Mouse (Mus musculus): ENCODE data around the gene Zpld1. TPM values are rescaled to one million over a fixed set of nuclear protein-coding genes. Genes with fewer than 3 reads are reported as not detected.

Zpld1 gene
- 0.25 and 0.37 TPM in 2 replicates for polyA plus RNA-seq (2015; fragmentation: Nextera tagmentation; extraction: Ambion mirVana)

- Histone ChIP-seq H3K4me2 (replicated peaks) (no peak within 1 kb of the TSS), H3K27ac (replicated peaks) (no peak within 1 kb of the TSS), H3K36me3 (no peaks in the 10 kb centered on the region), H3K4me1 (no peaks in the 10 kb centered on the region), H3K9ac (no peak within 1 kb of the TSS), H3K27me3 (no peaks in the 10 kb centered on the region), H3K4me3 (replicated peaks) (no peak within 1 kb of the TSS), H3K9me3 (replicated peaks) (no peaks in the 10 kb centered on the region)
- WGBS, result 96% methylated on average over 2 of the region's 2 CpGs
- ATAC-seq (ENCODE audit: insufficient number of reproducible peaks, low FRiP score, low TSS enrichment, low read depth), result no peak
Observed at GRCm38 (mm10) chr16:55297886-55298285, at the start of gene Zpld1. Gene Zpld1, minus strand, starts transcription at chr16:55297986.

- WGBS, result 75% methylated on average over 3 of the region's 3 CpGs
- no peaks in the 10 kb centered on the region for H3K27me3 ChIP-seq
Observed at GRCm38 (mm10) chr16:55345644-55346043, 47.9 kb upstream of the Zpld1 start.

GRCm38 (mm10) chr16:55321542-55322514 lies 24.0 kb upstream of the Zpld1 start:
- ATAC-seq (ENCODE audit: insufficient number of reproducible peaks, low FRiP score, low TSS enrichment, low read depth), result 0 out of 2 replicates have a peak, but pooled peaks have one; percentile 54
- Histone ChIP-seq H3K4me1 (no peaks in the 10 kb centered on the region), H3K9ac (no peak overlapping the region), H3K9me3 (replicated peaks) (no peaks in the 10 kb centered on the region), H3K27me3 (no peaks in the 10 kb centered on the region), H3K4me3 (replicated peaks) (no peak overlapping the region), H3K4me2 (replicated peaks) (no peak overlapping the region), H3K36me3 (no peaks in the 10 kb centered on the region), H3K27ac (replicated peaks) (no peak overlapping the region)
- 60% methylated on average over 8 of the region's 8 CpGs for WGBS

More at GRCm38 (mm10) chr16:55345644-55346043, 47.9 kb upstream of the Zpld1 start:
- Histone ChIP-seq H3K4me3 (replicated peaks) (no peak overlapping the region), H3K9me3 (replicated peaks) (no peaks in the 10 kb centered on the region), H3K4me2 (replicated peaks) (no peak overlapping the region), H3K27ac (replicated peaks) (no peak overlapping the region), H3K36me3 (no peaks in the 10 kb centered on the region), H3K9ac (no peak overlapping the region), H3K4me1 (no peaks in the 10 kb centered on the region)
- no peak for ATAC-seq (ENCODE audit: insufficient number of reproducible peaks, low FRiP score, low TSS enrichment, low read depth)

GRCm38 (mm10) chr16:55316996-55317395 lies 19.2 kb upstream of the Zpld1 start:
- no peaks in the 10 kb centered on the region for H3K9me3 ChIP-seq (replicated peaks)
- no peak overlapping the region for H3K4me3 ChIP-seq (replicated peaks)
- no peak overlapping the region for H3K9ac ChIP-seq
- no peak overlapping the region for H3K27ac ChIP-seq (replicated peaks)
- H3K4me2 ChIP-seq (replicated peaks), result no peak overlapping the region
- no peaks in the 10 kb centered on the region for H3K36me3 ChIP-seq
- H3K4me1 ChIP-seq, result no peaks in the 10 kb centered on the region
- ATAC-seq (ENCODE audit: insufficient number of reproducible peaks, low FRiP score, low TSS enrichment, low read depth), result no peak
- H3K27me3 ChIP-seq, result no peaks in the 10 kb centered on the region

GRCm38 (mm10) chr16:55312106-55312505 lies 14.3 kb upstream of the Zpld1 start:
- no peak overlapping the region for H3K9ac ChIP-seq
- H3K4me2 ChIP-seq (replicated peaks), result no peak overlapping the region
- H3K4me3 ChIP-seq (replicated peaks), result no peak overlapping the region
- 87% methylated on average over 3 of the region's 3 CpGs for WGBS
- no peaks in the 10 kb centered on the region for H3K27me3 ChIP-seq
- H3K27ac ChIP-seq (replicated peaks), result no peak overlapping the region
- ATAC-seq (ENCODE audit: insufficient number of reproducible peaks, low FRiP score, low TSS enrichment, low read depth), result no peak
- no peaks in the 10 kb centered on the region for H3K36me3 ChIP-seq
- no peaks in the 10 kb centered on the region for H3K9me3 ChIP-seq (replicated peaks)
- no peaks in the 10 kb centered on the region for H3K4me1 ChIP-seq

- Histone ChIP-seq H3K9ac (no peak overlapping the region), H3K4me3 (replicated peaks) (no peak overlapping the region), H3K9me3 (replicated peaks) (no peaks in the 10 kb centered on the region), H3K27me3 (no peaks in the 10 kb centered on the region), H3K27ac (replicated peaks) (no peak overlapping the region), H3K4me2 (replicated peaks) (no peak overlapping the region), H3K36me3 (no peaks in the 10 kb centered on the region), H3K4me1 (no peaks in the 10 kb centered on the region)
- WGBS, result 61% methylated on average over 2 of the region's 2 CpGs
- ATAC-seq (ENCODE audit: insufficient number of reproducible peaks, low FRiP score, low TSS enrichment, low read depth), result no peak
Observed at GRCm38 (mm10) chr16:55282696-55283095, 15.1 kb downstream of the Zpld1 start.

- no peaks in the 10 kb centered on the region for H3K9me3 ChIP-seq (replicated peaks)
- no peak overlapping the region for H3K4me3 ChIP-seq (replicated peaks)
- no peak overlapping the region for H3K27ac ChIP-seq (replicated peaks)
- 88% methylated on average over 3 of the region's 3 CpGs for WGBS
- no peak overlapping the region for H3K9ac ChIP-seq
- no peaks in the 10 kb centered on the region for H3K4me1 ChIP-seq
- no peak overlapping the region for H3K4me2 ChIP-seq (replicated peaks)
- H3K27me3 ChIP-seq, result no peaks in the 10 kb centered on the region
- no peaks in the 10 kb centered on the region for H3K36me3 ChIP-seq
- no peak for ATAC-seq (ENCODE audit: insufficient number of reproducible peaks, low FRiP score, low TSS enrichment, low read depth)
Observed at GRCm38 (mm10) chr16:55277447-55277846, 20.3 kb downstream of the Zpld1 start.

GRCm38 (mm10) chr16:55265281-55265680 lies 32.5 kb downstream of the Zpld1 start:
- no peak overlapping the region for H3K9ac ChIP-seq
- no peaks in the 10 kb centered on the region for H3K4me1 ChIP-seq
- no peak overlapping the region for H3K4me2 ChIP-seq (replicated peaks)
- H3K36me3 ChIP-seq, result no peaks in the 10 kb centered on the region
- H3K9me3 ChIP-seq (replicated peaks), result no peaks in the 10 kb centered on the region
- 30% methylated on average over 4 of the region's 4 CpGs for WGBS
- H3K27ac ChIP-seq (replicated peaks), result no peak overlapping the region
- no peaks in the 10 kb centered on the region for H3K27me3 ChIP-seq
- H3K4me3 ChIP-seq (replicated peaks), result no peak overlapping the region
- no peak for ATAC-seq (ENCODE audit: insufficient number of reproducible peaks, low FRiP score, low TSS enrichment, low read depth)

GRCm38 (mm10) chr16:55260862-55261574 lies 36.8 kb downstream of the Zpld1 start:
- Histone ChIP-seq H3K27me3 (no peaks in the 10 kb centered on the region), H3K36me3 (no peaks in the 10 kb centered on the region), H3K4me2 (replicated peaks) (no peak overlapping the region), H3K9ac (no peak overlapping the region), H3K27ac (replicated peaks) (no peak overlapping the region), H3K9me3 (replicated peaks) (no peaks in the 10 kb centered on the region), H3K4me3 (replicated peaks) (no peak overlapping the region), H3K4me1 (no peaks in the 10 kb centered on the region)
- ATAC-seq (ENCODE audit: insufficient number of reproducible peaks, low FRiP score, low TSS enrichment, low read depth), result no peak
- WGBS, result 34% methylated on average over 7 of the region's 7 CpGs

- Histone ChIP-seq H3K4me3 (replicated peaks) (no peak overlapping the region), H3K4me2 (replicated peaks) (no peak overlapping the region), H3K9ac (no peak overlapping the region), H3K9me3 (replicated peaks) (no peaks in the 10 kb centered on the region), H3K27me3 (no peaks in the 10 kb centered on the region), H3K4me1 (no peaks in the 10 kb centered on the region), H3K36me3 (no peaks in the 10 kb centered on the region), H3K27ac (replicated peaks) (no peak overlapping the region)
- 84% methylated on average over 6 of the region's 6 CpGs for WGBS
- ATAC-seq (ENCODE audit: insufficient number of reproducible peaks, low FRiP score, low TSS enrichment, low read depth), result no peak
Observed at GRCm38 (mm10) chr16:55259719-55260118, 38.1 kb downstream of the Zpld1 start.

- no peak for ATAC-seq (ENCODE audit: insufficient number of reproducible peaks, low FRiP score, low TSS enrichment, low read depth)
- Histone ChIP-seq H3K4me1 (no peaks in the 10 kb centered on the region), H3K4me2 (replicated peaks) (no peak overlapping the region), H3K4me3 (replicated peaks) (no peak overlapping the region), H3K9me3 (replicated peaks) (no peaks in the 10 kb centered on the region), H3K27ac (replicated peaks) (no peak overlapping the region), H3K9ac (no peak overlapping the region), H3K36me3 (no peaks in the 10 kb centered on the region), H3K27me3 (no peaks in the 10 kb centered on the region)
- 43% methylated on average over 2 of the region's 2 CpGs for WGBS
Observed at GRCm38 (mm10) chr16:55240996-55241395, 56.8 kb downstream of the Zpld1 start.
